Comparison of ENCODE assay signal across 20 mouse cellular contexts in the genomic region with DNA sequence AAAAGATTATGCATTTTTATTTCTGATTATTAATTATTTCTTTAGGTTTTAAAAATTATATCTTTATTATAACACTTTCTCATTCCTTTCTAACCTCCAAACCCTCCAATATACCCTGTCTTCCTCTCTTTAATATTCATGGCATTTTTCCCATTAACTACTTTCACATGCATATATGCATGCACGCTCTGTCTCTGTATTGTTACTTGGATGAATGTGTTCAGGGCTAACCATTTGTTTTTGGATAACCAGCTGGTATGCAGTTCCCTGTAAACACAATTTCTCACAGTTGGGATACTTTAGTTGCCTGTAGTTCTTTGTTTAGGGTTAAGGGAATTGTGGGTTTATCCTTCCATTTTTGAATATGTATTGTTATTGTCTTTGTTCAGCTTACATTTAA.
DNase-seq lines count a peak whose midpoint lies in the region; ATAC-seq and TF ChIP-seq lines count a peak whose summit lies in the region.
"Had no signal": no experiment of that assay in that cellular context is flagged by ENCODE, and none has a peak within 500 bp of the region (broad histone marks: within the 10 kb centered on the region; RNA-seq: fewer than 3 reads in every experiment).

No protein-coding gene starts in this region.

- no peaks in the 10 kb centered on the region for H3K27me3 ChIP-seq in forebrain, embryonic 12.5 days
- H3K27me3 ChIP-seq in forebrain, embryonic 10.5 days (ENCODE audit: poor library complexity, severe bottlenecking), result no peaks in the 10 kb centered on the region
- no peaks in the 10 kb centered on the region for H3K27me3 ChIP-seq in midbrain, embryonic 12.5 days
- H3K27me3 ChIP-seq in midbrain, embryonic 16.5 days (ENCODE audit: control insufficient read depth, insufficient read depth, low read depth, low read length), result no peaks in the 10 kb centered on the region
- no peaks in the 10 kb centered on the region for H3K27me3 ChIP-seq in forebrain, embryonic 15.5 days
- H3K27me3 ChIP-seq in lung, postnatal 0 days (replicated peaks; ENCODE audit: insufficient read depth, low read length), result no peaks in the 10 kb centered on the region
- H3K27me3 ChIP-seq: embryonic facial prominence, embryonic 12.5 days; heart, embryonic 15.5 days; hindbrain, embryonic 15.5 days had no signal

- 36% methylated on average over 1 of the region's 1 CpGs for WGBS in forebrain, embryonic 12.5 days
- WGBS in forebrain, embryonic 10.5 days, result 85% methylated on average over 1 of the region's 1 CpGs
- WGBS in midbrain, embryonic 12.5 days, result 60% methylated on average over 1 of the region's 1 CpGs
- 43% methylated on average over 1 of the region's 1 CpGs for WGBS in midbrain, embryonic 16.5 days
- 26% methylated on average over 1 of the region's 1 CpGs for WGBS in forebrain, embryonic 15.5 days
- WGBS in lung, postnatal 0 days, result 87% methylated on average over 1 of the region's 1 CpGs

- no peak overlapping the region for H3K9ac ChIP-seq in forebrain, embryonic 12.5 days
- no peak overlapping the region for H3K9ac ChIP-seq in midbrain, embryonic 12.5 days (replicated peaks)
- H3K9ac ChIP-seq in midbrain, embryonic 16.5 days (ENCODE audit: low read depth, low read length), result no peak overlapping the region
- no peak overlapping the region for H3K9ac ChIP-seq in forebrain, embryonic 15.5 days (replicated peaks)
- H3K9ac ChIP-seq in lung, postnatal 0 days (replicated peaks; ENCODE audit: low read depth), result no peak overlapping the region
- H3K9ac ChIP-seq: embryonic facial prominence, embryonic 12.5 days; heart, embryonic 15.5 days; hindbrain, embryonic 15.5 days had no signal

- DNase-seq in forebrain, embryonic 10.5 days (ENCODE audit: extremely low spot score, low spot score), result no peak
- DNase-seq in brain, embryonic 14.5 days (ENCODE audit: low read depth), result peak; percentile 72
- no peak for DNase-seq in lung, postnatal 0 days (ENCODE audit: low spot score)
- DNase-seq: adrenal gland, postnatal 10 days; cerebellum, adult 11-12 months; cerebellum, adult 9-10 months; cerebellum, postnatal 25 days; gastrocnemius, postnatal 10 days; heart, adult 18-20 months; heart, postnatal 14 days had no signal

- no peak overlapping the region for H3K4me3 ChIP-seq in forebrain, embryonic 12.5 days (replicated peaks)
- H3K4me3 ChIP-seq in forebrain, embryonic 10.5 days, result no peak overlapping the region
- no peak overlapping the region for H3K4me3 ChIP-seq in midbrain, embryonic 12.5 days
- no peak overlapping the region for H3K4me3 ChIP-seq in midbrain, embryonic 16.5 days (ENCODE audit: low read depth, low read length)
- H3K4me3 ChIP-seq in forebrain, embryonic 15.5 days, result no peak overlapping the region
- H3K4me3 ChIP-seq in lung, postnatal 0 days (ENCODE audit: low read depth, low read length), result no peak overlapping the region
- H3K4me3 ChIP-seq: embryonic facial prominence, embryonic 12.5 days; heart, embryonic 10.5 days; heart, embryonic 15.5 days; hindbrain, embryonic 15.5 days had no signal

- TF ChIP-seq EP300 in lung, postnatal 0 days (IDR thresholded peaks at IDR 0.05), result no peak

- H3K4me2 ChIP-seq in forebrain, embryonic 12.5 days, result no peak overlapping the region
- H3K4me2 ChIP-seq in midbrain, embryonic 12.5 days (replicated peaks), result no peak overlapping the region
- no peak overlapping the region for H3K4me2 ChIP-seq in midbrain, embryonic 16.5 days (ENCODE audit: low read length)
- H3K4me2 ChIP-seq in forebrain, embryonic 15.5 days (replicated peaks), result no peak overlapping the region
- H3K4me2 ChIP-seq in lung, postnatal 0 days (replicated peaks; ENCODE audit: low read depth, low read length), result no peak overlapping the region
- H3K4me2 ChIP-seq: embryonic facial prominence, embryonic 12.5 days; heart, embryonic 15.5 days; hindbrain, embryonic 15.5 days had no signal

- H3K4me1 ChIP-seq in forebrain, embryonic 12.5 days, result peaks cover 4% of the 10 kb centered on the region; the same call in 1 of the 2 replicates
- H3K4me1 ChIP-seq in forebrain, embryonic 10.5 days, result no peaks in the 10 kb centered on the region
- H3K4me1 ChIP-seq in midbrain, embryonic 12.5 days, result peaks cover 4% of the 10 kb centered on the region; the same call in 1 of the 2 replicates
- no peaks in the 10 kb centered on the region for H3K4me1 ChIP-seq in midbrain, embryonic 16.5 days (ENCODE audit: control insufficient read depth, insufficient read depth, low read length)
- H3K4me1 ChIP-seq in forebrain, embryonic 15.5 days, result no peaks in the 10 kb centered on the region
- H3K4me1 ChIP-seq in lung, postnatal 0 days (ENCODE audit: insufficient read depth, low read depth, low read length), result no peaks in the 10 kb centered on the region
- H3K4me1 ChIP-seq: embryonic facial prominence, embryonic 12.5 days; heart, embryonic 10.5 days; heart, embryonic 15.5 days; hindbrain, embryonic 15.5 days had no signal

- H3K27ac ChIP-seq in forebrain, embryonic 12.5 days, result no peak overlapping the region
- no peak overlapping the region for H3K27ac ChIP-seq in forebrain, embryonic 10.5 days
- no peak overlapping the region for H3K27ac ChIP-seq in midbrain, embryonic 12.5 days (replicated peaks)
- H3K27ac ChIP-seq in midbrain, embryonic 16.5 days (ENCODE audit: low read length), result no peak overlapping the region
- peak overlapping the region; percentile 25; the same call in 1 of the 2 replicates for H3K27ac ChIP-seq in forebrain, embryonic 15.5 days (replicated peaks)
- H3K27ac ChIP-seq in lung, postnatal 0 days (ENCODE audit: low read length), result no peak overlapping the region
- H3K27ac ChIP-seq: embryonic facial prominence, embryonic 12.5 days; heart, embryonic 10.5 days; heart, embryonic 15.5 days; hindbrain, embryonic 15.5 days had no signal

- TF ChIP-seq CTCF in brain, embryonic 14.5 days (IDR thresholded peaks at IDR 0.05; ENCODE audit: borderline replicate concordance, extremely low read depth, insufficient read depth, insufficient read length), result no peak
- no peak for TF ChIP-seq CTCF in lung, postnatal 0 days (IDR thresholded peaks at IDR 0.05)

- H3K9me3 ChIP-seq in forebrain, embryonic 12.5 days, result no peaks in the 10 kb centered on the region
- H3K9me3 ChIP-seq in forebrain, embryonic 10.5 days, result no peaks in the 10 kb centered on the region
- H3K9me3 ChIP-seq in midbrain, embryonic 12.5 days, result no peaks in the 10 kb centered on the region
- no peaks in the 10 kb centered on the region for H3K9me3 ChIP-seq in midbrain, embryonic 16.5 days (replicated peaks; ENCODE audit: control insufficient read depth, low read length, poor library complexity, severe bottlenecking)
- H3K9me3 ChIP-seq in forebrain, embryonic 15.5 days, result no peaks in the 10 kb centered on the region
- H3K9me3 ChIP-seq in lung, postnatal 0 days (ENCODE audit: low read length), result no peaks in the 10 kb centered on the region
- H3K9me3 ChIP-seq: embryonic facial prominence, embryonic 12.5 days; heart, embryonic 10.5 days; heart, embryonic 15.5 days; hindbrain, embryonic 15.5 days had no signal

- TF ChIP-seq POLR2A in brain, embryonic 14.5 days (IDR thresholded peaks at IDR 0.05; ENCODE audit: borderline replicate concordance, extremely low read depth, insufficient read depth, insufficient read length, poor library complexity, severe bottlenecking), result no peak

- ATAC-seq in forebrain, embryonic 12.5 days (ENCODE audit: low FRiP score), result peak; percentile 46; the same call in 1 of the 2 replicates
- peak; percentile 62; the same call in 1 of the 2 replicates for ATAC-seq in midbrain, embryonic 12.5 days (ENCODE audit: low FRiP score, low read depth)
- ATAC-seq in midbrain, embryonic 16.5 days, result no peak
- 0 out of 2 replicates have a peak, but pooled peaks have one; percentile 64 for ATAC-seq in forebrain, embryonic 15.5 days (replicated peaks)
- ATAC-seq in lung, postnatal 0 days, result no peak
- ATAC-seq: inflammation-experienced regulatory T-cells, adult 6 months; intestine, postnatal 0 days had no signal

- no peaks in the 10 kb centered on the region for H3K36me3 ChIP-seq in forebrain, embryonic 12.5 days (replicated peaks)
- H3K36me3 ChIP-seq in forebrain, embryonic 10.5 days (replicated peaks), result no peaks in the 10 kb centered on the region
- H3K36me3 ChIP-seq in midbrain, embryonic 12.5 days, result no peaks in the 10 kb centered on the region
- no peaks in the 10 kb centered on the region for H3K36me3 ChIP-seq in midbrain, embryonic 16.5 days (ENCODE audit: control insufficient read depth, insufficient read depth, low read length)
- H3K36me3 ChIP-seq in forebrain, embryonic 15.5 days, result no peaks in the 10 kb centered on the region
- H3K36me3 ChIP-seq in lung, postnatal 0 days (ENCODE audit: insufficient read depth, low read length), result no peaks in the 10 kb centered on the region
- H3K36me3 ChIP-seq: embryonic facial prominence, embryonic 12.5 days; heart, embryonic 10.5 days; heart, embryonic 15.5 days; hindbrain, embryonic 15.5 days had no signal

Comparison
In these comparisons a context has a peak if more than half of its experiments do, and no peak if none do; other contexts are left out.
1. ATAC-seq: peak in forebrain, embryonic 12.5 days (single experiment), midbrain, embryonic 12.5 days (single experiment) and forebrain, embryonic 15.5 days (single experiment); none in midbrain, embryonic 16.5 days (single experiment) and lung, postnatal 0 days (single experiment).